Mouse (Mus musculus) liver, postnatal 0 days (tissue): ENCODE results near the gene Ddias.

Experiments
- CTCF ChIP-seq: sonication (generic); IDR thresholded peaks from 2 replicates; pipeline ENCODE4 v1.5.1; 2016; ENCODE audit warnings: antibody characterized with exemption, low read depth
- EP300 ChIP-seq: IDR thresholded peaks from 2 replicates; pipeline ENCODE4 v1.6.1; 2016; ENCODE audit warnings: antibody characterized with exemption, low read depth, mild to moderate bottlenecking

DNA sequence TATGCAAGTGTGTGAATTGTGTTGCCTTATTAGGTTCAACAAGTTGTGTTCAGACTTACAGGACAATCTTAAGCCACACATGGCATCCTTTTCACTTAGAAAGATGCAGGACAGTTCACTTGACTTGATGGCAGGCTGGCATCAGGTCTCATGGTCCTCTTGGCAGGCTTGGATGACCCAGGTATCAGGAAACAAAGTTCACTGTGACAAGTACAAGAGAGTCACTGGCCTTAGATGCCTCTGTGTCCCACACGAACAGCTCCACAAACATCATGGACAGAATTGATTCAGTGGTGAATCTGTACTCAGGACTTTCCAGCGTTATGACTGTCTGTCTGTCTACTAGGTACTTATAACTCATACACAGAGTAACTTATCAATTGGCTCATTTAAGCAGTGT, 39.7 kb downstream of the Ddias start:
- TF ChIP-seq CTCF (no peak), EP300 (no peak)
